Mouse (Mus musculus): Measurements from ENCODE around the gene Napepld.
"Not testable (repeated sequence)": the region's sequence is repeated elsewhere in the genome, so short reads cannot be mapped to it uniquely, and the experiment has no call there.

Napepld gene

DNA sequence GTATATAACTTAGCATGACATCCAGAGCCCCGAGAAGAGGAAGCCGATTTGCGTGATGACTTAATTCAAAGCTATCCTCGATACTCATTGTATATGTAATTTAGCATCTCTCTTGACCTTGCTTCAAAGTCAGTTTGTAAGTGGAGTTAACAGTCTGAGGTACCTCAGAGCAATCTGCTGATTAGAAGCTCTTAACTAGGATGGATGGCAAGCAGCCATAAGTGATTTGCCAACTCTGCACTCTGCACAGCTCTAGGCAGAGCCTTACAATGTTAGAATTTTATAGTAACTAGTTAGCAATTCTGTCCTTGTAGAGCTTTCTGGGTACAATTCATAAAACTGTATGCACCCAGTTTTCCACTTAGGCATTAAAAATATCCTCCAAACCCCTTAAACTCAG lies 5.3 kb upstream of the Napepld start:
- no peak for DNase-seq (ENCODE audit: low spot score)

DNA sequence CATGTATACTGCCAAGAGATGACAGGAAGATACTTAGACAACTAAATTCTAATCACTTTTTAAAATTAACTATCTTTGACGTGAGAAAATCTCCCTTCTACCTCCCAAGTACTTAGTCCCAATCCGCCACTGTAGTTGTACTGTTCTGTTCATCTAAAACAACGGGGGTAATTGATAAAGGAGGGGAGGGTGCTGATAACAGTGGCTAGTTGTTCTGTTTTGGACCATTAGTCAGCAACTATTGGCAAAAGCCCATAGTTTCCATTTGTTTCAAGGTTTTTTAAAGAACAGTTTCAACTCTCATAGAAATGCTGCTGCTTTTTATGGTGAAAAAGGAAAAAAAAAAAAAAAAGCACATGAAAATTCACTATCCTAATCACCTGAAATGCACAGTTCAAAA lies 2.5 kb upstream of the Napepld start:
- DNase-seq (ENCODE audit: low spot score): no peak

- DNase-seq (ENCODE audit: low spot score): no peak
Observed at GRCm38 (mm10) chr5:21702873-21703475, 1.8 kb upstream of the Napepld start.

- no peak for DNase-seq (ENCODE audit: low spot score)
Observed at GRCm38 (mm10) chr5:21702009-21702364, 791 bp upstream of the Napepld start.

GRCm38 (mm10) chr5:21700934-21701333 lies 262 bp downstream of the Napepld start:
- DNase-seq (ENCODE audit: low spot score): no peak

GRCm38 (mm10) chr5:21700272-21700821 lies 849 bp downstream of the Napepld start:
- no peak for DNase-seq (ENCODE audit: low spot score)

DNA sequence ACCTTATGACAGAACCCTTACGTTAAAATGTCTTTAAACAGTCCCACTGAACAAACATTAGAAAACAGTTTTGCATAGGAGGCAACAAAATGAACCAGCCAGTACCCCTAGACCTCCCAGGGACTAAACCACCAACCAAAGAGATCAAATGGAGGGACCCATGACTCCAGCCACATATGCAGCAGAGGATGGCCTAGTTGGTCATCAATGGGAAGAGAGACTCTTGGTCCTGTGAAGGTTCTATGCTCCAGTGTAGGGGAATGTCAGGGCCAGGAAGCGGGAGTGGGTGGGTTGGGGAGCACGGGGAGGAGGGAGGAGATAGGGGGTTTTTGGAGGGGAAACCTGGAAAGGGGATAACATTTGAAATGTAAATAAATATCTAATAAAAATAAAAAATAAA lies 1.6 kb downstream of the Napepld start:
- DNase-seq (ENCODE audit: low spot score): not testable (repeated sequence)

- DNase-seq (ENCODE audit: low spot score): no peak
Observed at GRCm38 (mm10) chr5:21694854-21695490, 6.2 kb downstream of the Napepld start.

GRCm38 (mm10) chr5:21693372-21693870 lies 7.8 kb downstream of the Napepld start:
- DNase-seq (ENCODE audit: low spot score): no peak

DNA sequence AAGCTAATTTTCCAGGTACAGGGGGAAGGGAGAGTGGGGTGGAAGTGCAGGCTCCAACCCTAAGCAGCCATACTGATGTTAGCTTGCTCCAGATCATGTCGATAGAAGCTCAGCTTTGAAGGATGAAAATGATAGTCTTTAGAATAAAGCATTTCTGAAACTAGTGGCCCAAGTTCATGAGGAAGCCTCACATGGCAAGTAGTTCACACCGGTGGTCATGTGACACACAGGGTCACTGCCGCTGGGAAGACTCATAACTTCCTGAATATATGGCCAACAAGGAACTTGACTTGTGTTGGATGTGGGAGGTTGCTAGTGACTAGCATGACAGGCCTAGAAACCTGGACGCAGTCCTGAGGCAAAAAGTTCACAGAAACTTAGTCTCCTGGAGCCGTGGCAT lies 9.0 kb downstream of the Napepld start:
- DNase-seq (ENCODE audit: low spot score): no peak

DNA sequence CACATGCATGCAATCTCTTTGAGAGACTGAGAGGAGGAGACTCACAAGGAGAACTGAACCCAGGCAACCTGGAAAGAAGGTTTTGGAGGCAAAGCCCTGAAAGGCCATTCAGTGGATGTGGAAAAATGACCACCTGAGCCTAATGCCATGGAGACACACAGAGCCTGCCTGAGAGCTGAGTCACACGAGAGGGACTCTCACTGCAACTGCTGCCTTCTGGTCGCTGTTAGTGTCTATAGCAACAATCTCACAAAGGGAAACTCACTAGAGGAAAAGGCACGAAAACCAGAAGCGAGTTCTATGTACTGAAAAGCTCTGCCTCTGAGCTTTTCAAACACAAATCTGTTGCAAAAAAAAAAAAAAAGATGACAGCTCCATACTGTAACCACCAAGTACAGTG lies 14.2 kb downstream of the Napepld start:
- DNase-seq (ENCODE audit: low spot score): no peak

DNA sequence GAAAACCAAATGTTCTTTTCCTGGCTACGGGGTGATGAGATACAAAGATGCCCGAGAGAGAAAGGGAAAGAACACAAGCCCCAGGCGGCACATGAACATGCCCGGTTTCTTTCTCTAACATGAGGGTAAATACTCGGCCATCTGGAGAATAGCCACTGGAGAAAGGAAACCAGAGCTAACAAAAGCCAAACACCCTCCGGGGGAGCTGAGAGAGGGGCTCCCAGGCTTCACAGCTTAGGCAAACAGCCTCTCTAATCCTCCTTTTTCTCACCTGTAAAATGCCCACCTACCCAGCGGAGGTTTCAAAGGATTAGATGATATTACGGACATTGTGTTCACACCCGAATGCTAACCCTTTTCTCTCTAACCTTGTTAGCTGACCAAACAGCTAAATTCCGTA lies 16.2 kb downstream of the Napepld start:
- no peak for DNase-seq (ENCODE audit: low spot score)

DNA sequence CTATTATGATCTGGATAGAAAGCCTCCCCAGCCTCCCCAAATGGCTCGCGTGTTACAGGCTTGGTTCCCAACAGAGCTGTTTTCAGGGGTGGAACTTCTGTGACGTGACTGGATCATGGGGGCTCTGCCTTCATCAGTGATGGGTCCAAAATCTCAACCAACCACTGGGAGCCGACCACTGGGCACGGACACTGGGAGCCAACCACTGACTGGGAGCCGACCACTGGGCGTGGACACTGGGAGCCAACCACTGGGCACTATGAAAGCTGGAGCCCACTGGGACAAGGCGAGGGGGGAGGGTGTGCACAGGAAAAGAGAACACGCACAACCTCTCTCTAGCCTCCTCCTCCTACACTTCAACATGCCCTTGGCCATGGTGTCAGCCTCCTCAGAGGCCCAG lies 17.4 kb downstream of the Napepld start:
- DNase-seq (ENCODE audit: low spot score): no peak

- DNase-seq (ENCODE audit: low spot score): no peak
Observed at GRCm38 (mm10) chr5:21680940-21681339, 20.3 kb downstream of the Napepld start.

DNA sequence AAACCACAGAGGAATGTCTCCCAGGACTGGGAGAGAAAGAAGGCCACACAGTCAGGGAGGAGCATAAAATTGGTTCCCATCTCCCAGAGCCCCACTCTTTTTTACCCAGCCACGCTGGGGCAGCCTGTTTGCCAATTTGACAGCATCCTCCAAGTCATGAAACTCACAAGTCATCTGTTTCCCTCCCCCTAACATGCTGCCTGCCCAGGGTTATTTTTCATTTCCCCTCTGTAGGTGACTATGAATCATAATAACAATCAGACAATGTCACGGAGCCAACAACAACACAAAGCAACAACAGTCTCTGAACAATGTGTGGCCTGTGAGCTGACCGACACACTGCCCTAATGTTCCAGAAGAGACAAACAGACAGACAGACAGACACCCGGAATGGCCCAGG lies 21.2 kb downstream of the Napepld start:
- peak; percentile 20 for DNase-seq (ENCODE audit: low spot score)

GRCm38 (mm10) chr5:21678363-21678762 lies 22.8 kb downstream of the Napepld start:
- DNase-seq (ENCODE audit: low spot score): no peak

DNA sequence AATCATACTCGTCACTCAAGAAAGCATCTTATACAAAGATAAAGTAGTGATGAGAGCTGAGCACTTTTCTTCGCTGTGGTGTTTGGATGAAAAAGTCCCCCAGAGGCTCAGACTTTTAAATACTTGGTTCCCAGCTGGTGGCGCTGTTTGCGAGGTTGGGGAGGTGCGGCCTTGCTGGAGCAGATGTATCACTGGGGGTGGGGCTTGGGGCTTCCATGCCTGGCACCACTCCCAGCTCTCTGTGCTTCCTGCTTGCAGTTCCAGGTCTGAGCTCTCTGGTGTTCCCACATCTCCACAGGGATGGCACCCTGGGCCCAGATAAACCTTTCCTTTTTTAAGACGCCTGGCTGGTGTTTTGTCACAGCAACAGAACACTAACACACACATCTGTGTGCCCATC lies 23.3 kb downstream of the Napepld start:
- DNase-seq (ENCODE audit: low spot score): peak; percentile 58

DNA sequence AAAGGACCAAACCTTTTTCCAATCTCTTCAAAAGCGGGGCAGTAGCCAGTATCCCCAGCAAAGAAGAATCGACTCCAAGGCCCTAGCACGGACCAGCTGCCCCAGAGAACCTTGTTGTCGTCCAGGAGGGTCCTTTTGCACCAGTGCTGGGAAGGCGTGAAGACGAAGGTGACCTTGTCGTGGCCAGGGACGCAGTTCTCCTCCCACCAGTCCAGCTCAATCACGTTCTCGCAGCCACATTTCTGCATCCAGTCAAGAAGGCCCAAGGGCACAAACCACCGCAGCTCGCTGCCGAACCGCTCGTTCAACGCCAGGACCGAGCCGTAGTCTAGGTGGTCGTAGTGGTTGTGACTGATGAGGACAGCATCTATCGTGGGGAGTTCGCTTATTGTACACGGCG lies 25.7 kb downstream of the Napepld start:
- DNase-seq (ENCODE audit: low spot score): no peak

- no peak for DNase-seq (ENCODE audit: low spot score)
Observed at GRCm38 (mm10) chr5:21675019-21675418, 26.2 kb downstream of the Napepld start.

GRCm38 (mm10) chr5:21673742-21674141 lies 27.5 kb downstream of the Napepld start:
- DNase-seq (ENCODE audit: low spot score): no peak

GRCm38 (mm10) chr5:21672812-21673635 lies 28.2 kb downstream of the Napepld start:
- no peak for DNase-seq (ENCODE audit: low spot score)

- DNase-seq (ENCODE audit: low spot score): no peak
Observed at GRCm38 (mm10) chr5:21669307-21669706, 31.9 kb downstream of the Napepld start.

Data from testis, postnatal 10 days (tissue).